Mouse (Mus musculus) testis, postnatal 10 days (tissue): ENCODE results near the gene Mob1a.

Source experiments
- DNase-seq: peaks from one replicate; pipeline ENCODE4 v3.0.0; 2021; ENCODE audit warnings: low spot score

Mob1a gene

DNA sequence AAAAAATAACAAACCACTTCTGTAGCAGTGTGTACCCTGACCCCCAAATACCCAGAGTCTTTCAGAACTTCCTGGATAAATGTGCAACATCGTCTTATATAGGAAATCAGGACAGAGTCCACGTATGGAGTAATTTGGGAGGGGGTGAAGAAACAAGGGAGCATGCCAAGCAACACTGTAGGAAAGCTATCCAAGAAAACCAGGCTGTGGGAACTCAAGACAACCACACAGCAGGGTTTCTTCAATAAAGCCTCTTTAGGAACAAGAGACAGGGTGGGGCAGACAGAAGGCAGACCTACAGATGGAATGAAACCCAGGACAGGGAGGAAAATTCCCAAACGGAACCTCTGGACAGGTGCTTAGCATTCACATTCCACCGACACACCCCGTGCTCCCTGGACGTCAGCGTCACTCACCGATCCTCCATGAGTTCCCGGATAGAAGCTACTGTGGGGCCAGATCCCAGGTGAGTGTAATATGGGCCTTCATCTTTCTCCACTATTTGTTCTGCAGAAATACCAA lies 59.8 kb downstream of the Mob1a start:
- DNase-seq: no peak

DNA sequence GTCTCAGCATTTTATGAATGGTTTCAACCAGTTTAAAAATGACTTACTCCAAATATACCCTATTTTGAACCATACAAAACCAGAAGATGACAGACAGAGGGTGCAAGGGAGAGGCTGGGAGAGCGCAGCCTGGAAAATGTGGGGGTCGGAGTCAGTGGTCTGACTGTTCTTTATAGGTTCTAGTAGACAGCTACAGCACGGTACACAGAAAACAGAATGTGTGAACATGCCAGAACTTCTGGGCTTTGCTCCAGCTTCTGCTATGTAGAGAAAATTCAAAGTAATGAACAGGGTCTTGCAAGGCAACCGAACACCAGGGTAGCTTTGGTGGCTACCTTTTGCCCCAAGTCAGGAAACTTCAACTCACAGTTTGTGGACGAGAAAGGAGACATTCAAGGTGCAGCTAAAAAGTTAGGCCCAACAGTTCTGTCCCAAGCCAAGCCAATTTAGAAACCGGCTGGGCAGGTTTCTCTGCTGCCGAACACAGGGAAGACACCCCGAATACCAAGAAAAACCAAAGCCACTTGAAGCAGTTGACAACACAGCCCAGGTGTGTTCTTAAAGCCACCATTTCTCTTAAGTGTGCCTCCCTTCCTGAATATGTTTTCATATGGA lies 66.5 kb downstream of the Mob1a start:
- no peak for DNase-seq
